Mouse (Mus musculus) intestine, embryonic 14.5 days (tissue): Measurements from ENCODE around the gene Pycard. TPM values are rescaled to one million over a fixed set of nuclear protein-coding genes. Genes with fewer than 3 reads are reported as not detected.

Experiments used
- ATAC-seq: fragments of 200-750 bp; cut with Nextera tagmentation; replicated peaks from 2 replicates; pipeline ENCODE4 v1.8.0; 2017; ENCODE audit warnings: low read depth, moderate number of reproducible peaks, moderate TSS enrichment, moderate library complexity; ENCODE audit not compliant: low FRiP score, low TSS enrichment
- DNase-seq: peaks from one replicate; pipeline ENCODE4 v3.0.0-alpha.2; 2018; ENCODE audit warnings: low spot score
- H3K27ac ChIP-seq: fragments of 300-500 bp; sonication (generic); 2 replicates; pipeline ENCODE4 v1.5.1; 2014; ENCODE audit warnings: low read depth, mild to moderate bottlenecking, control low read depth
- H3K27me3 ChIP-seq: fragments of 300-500 bp; sonication (generic); replicated peaks from 2 replicates; pipeline ENCODE4 v1.6.1; 2014; ENCODE audit warnings: low read length, control low read depth; ENCODE audit not compliant: control insufficient read depth, insufficient read depth
- H3K36me3 ChIP-seq: fragments of 300-500 bp; sonication (generic); 2 replicates; pipeline ENCODE4 v1.6.1; 2014; ENCODE audit warnings: low read length, control low read depth; ENCODE audit not compliant: control insufficient read depth, insufficient read depth
- H3K4me1 ChIP-seq: fragments of 300-500 bp; sonication (generic); replicated peaks from 2 replicates; pipeline ENCODE4 v1.6.1; 2014; ENCODE audit warnings: low read length, control low read depth, mixed read lengths; ENCODE audit not compliant: control insufficient read depth, insufficient read depth
- H3K4me2 ChIP-seq: fragments of 300-500 bp; sonication (generic); 2 replicates; pipeline ENCODE4 v1.6.1; 2014; ENCODE audit warnings: low read length
- H3K4me3 ChIP-seq: fragments of 300-500 bp; sonication (generic); 2 replicates; pipeline ENCODE4 v1.5.1; 2014; ENCODE audit warnings: low read depth, low read length, control low read depth, mixed read lengths
- H3K9ac ChIP-seq: fragments of 300-500 bp; sonication (generic); 2 replicates; pipeline ENCODE4 v1.6.1; 2014; ENCODE audit warnings: mild to moderate bottlenecking, low read length
- H3K9me3 ChIP-seq: fragments of 300-500 bp; sonication (generic); 2 replicates; pipeline ENCODE4 v1.6.1; 2016; ENCODE audit warnings: low read length, control low read depth; ENCODE audit not compliant: control insufficient read depth
- WGBS: fragments of 180-500 bp; shearing (Covaris S2); extraction: QIAGEN DNeasy Blood & Tissue Kit; methylation state at CpG from one replicate; pipeline ENCODE4 v1.1.7; 2014; 5-methylcytosine and 5-hydroxymethylcytosine counted together
- polyA plus RNA-seq: library from polyadenylated mRNA; unstranded; fragments of >200 nt; fragmentation: Nextera tagmentation; extraction: Ambion mirVana; gene quantifications from 2 replicates; pipeline ENCODE4 v1.2.1, GENCODE M21; 2014

Gene Pycard
- polyA plus RNA-seq, 1 experiment from 2014 or later, result 275 TPM

DNA sequence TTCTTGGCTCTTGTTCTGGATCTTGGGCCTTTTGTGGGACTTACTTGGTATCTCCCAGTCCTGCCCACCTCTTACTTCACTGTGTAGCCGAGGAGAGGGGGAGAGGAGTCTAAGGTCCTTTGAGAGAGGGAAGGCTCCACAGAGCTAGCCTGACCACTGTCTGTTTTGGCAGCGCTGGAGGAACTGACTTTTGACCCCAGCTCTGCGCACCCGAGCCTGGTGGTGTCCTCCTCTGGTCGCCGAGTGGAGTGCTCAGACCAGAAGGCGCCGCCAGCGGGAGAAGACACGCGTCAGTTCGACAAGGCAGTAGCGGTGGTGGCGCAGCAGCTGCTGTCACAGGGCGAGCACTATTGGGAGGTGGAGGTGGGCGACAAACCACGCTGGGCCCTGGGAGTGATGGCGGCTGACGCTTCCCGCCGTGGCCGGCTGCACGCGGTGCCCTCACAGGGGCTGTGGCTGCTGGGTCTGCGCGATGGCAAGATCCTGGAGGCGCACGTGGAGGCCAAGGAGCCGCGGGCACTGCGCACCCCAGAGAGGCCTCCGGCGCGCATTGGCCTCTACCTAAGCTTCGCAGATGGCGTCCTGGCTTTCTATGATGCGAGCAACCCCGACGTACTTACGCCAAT, 16.2 kb upstream of the Pycard start:
- Histone ChIP-seq H3K9ac (no peak overlapping the region), H3K36me3 (no peaks in the 10 kb centered on the region), H3K9me3 (no peaks in the 10 kb centered on the region), H3K4me3 (no peak overlapping the region), H3K27me3 (no peaks in the 10 kb centered on the region), H3K27ac (no peak overlapping the region), H3K4me2 (0 out of 2 replicates have a peak overlapping the region, but pooled peaks have one; percentile 14), H3K4me1 (peaks cover 6% of the 10 kb centered on the region)
- WGBS, result 50% methylated on average over 40 of the region's 40 CpGs
- ATAC-seq, result no peak
- DNase-seq, result peak; percentile 50

GRCm38 (mm10) chr7:128006193-128006592, 12.5 kb upstream of the Pycard start:
- no peaks in the 10 kb centered on the region for H3K9me3 ChIP-seq
- H3K27me3 ChIP-seq, result no peaks in the 10 kb centered on the region
- no peaks in the 10 kb centered on the region for H3K36me3 ChIP-seq
- H3K4me1 ChIP-seq, result peaks cover 17% of the 10 kb centered on the region
- ATAC-seq (no peak), DNase-seq (no peak)
- H3K4me2 ChIP-seq, result no peak overlapping the region
- H3K9ac ChIP-seq, result no peak overlapping the region
- H3K27ac ChIP-seq, result no peak overlapping the region
- WGBS, result 80% methylated on average over 7 of the region's 7 CpGs
- H3K4me3 ChIP-seq, result no peak overlapping the region

DNA sequence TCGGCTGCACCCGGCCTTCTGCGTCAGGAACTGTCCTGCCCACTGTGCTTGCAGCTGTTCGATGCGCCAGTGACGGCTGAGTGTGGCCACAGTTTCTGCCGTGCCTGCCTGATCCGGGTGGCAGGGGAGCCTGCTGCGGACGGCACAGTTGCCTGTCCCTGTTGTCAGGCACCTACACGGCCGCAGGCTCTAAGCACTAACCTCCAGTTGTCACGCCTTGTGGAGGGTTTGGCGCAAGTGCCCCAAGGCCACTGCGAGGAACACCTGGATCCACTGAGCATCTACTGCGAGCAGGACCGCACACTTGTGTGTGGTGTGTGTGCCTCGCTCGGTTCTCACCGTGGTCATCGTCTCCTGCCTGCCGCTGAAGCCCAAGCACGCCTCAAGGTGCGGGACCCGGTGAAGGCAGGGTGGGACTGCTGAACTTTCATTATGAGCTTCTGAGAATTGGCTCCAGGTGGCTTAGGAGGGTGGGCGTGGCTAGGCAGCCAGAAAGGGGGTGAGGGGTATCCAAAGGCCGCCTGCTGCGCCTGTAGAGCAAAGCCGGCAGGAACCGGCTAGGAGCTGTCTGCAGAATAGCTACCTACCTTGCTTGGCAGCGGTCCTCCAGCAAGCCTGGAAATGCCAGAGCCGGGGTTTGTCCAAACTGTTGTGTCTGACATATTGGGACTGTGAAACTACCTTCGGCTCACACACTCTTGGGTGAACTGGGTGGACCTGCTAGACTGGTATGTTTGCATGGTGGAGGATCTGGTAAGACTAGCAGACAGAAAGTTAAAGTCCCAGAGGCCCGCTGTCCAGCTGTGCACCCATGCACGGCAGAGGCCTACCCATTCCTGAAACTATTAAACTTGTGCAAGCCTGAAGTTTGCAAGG, 11.1 kb upstream of the Pycard start:
- DNase-seq (peak; percentile 72), ATAC-seq (peak; percentile 72)
- peak overlapping the region; percentile 22; the same call in 1 of the 2 replicates for H3K9ac ChIP-seq
- 21% methylated on average over 35 of the region's 35 CpGs for WGBS
- H3K36me3 ChIP-seq, result no peaks in the 10 kb centered on the region
- no peaks in the 10 kb centered on the region for H3K9me3 ChIP-seq
- H3K4me2 ChIP-seq, result peak overlapping the region; percentile 31
- peaks cover 13% of the 10 kb centered on the region for H3K4me1 ChIP-seq
- H3K27me3 ChIP-seq, result no peaks in the 10 kb centered on the region
- H3K27ac ChIP-seq, result peak overlapping the region; percentile 65
- no peak overlapping the region for H3K4me3 ChIP-seq

DNA sequence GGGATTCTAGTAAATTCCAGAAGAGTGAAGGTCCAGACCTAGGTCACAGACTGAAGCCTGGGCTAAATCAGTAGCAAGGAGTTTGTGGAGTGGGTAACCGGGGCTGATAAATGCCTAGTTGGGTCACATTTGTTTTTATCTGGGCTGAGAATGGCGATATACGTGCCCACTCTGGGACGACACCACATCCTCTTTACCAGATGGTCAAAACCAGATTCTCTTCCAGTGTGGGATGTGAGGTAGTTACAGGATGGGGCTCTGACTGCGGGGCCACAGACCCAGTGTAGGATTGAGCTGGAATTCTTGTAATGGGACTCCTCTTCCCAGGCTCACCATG, 10.5 kb upstream of the Pycard start:
- H3K9me3 ChIP-seq, result no peaks in the 10 kb centered on the region
- H3K27ac ChIP-seq, result 0 out of 2 replicates have a peak overlapping the region, but pooled peaks have one; percentile 65
- DNase-seq (no peak), ATAC-seq (no peak)
- H3K4me1 ChIP-seq, result peaks cover 13% of the 10 kb centered on the region
- no peaks in the 10 kb centered on the region for H3K27me3 ChIP-seq
- H3K4me2 ChIP-seq, result peak overlapping the region; percentile 31
- H3K9ac ChIP-seq, result no peak overlapping the region
- no peak overlapping the region for H3K4me3 ChIP-seq
- 41% methylated on average over 5 of the region's 5 CpGs for WGBS
- H3K36me3 ChIP-seq, result no peaks in the 10 kb centered on the region

GRCm38 (mm10) chr7:128003688-128004087, 10.0 kb upstream of the Pycard start, which contains the start of gene Trim72:
Gene Trim72 (plus strand): TSS chr7:128003949.
- H3K36me3 ChIP-seq, result no peaks in the 10 kb centered on the region
- no peaks in the 10 kb centered on the region for H3K9me3 ChIP-seq
- H3K27me3 ChIP-seq, result no peaks in the 10 kb centered on the region
- no peak within 1 kb of the TSS for H3K4me3 ChIP-seq
- peak within 1 kb of the TSS; percentile 65; the same call in 1 of the 2 replicates for H3K27ac ChIP-seq
- H3K4me1 ChIP-seq, result peaks cover 13% of the 10 kb centered on the region
- H3K9ac ChIP-seq, result no peak within 1 kb of the TSS
- WGBS, result 79% methylated on average over 2 of the region's 2 CpGs
- no peak for DNase-seq
- H3K4me2 ChIP-seq, result peak within 1 kb of the TSS; percentile 31
- no peak for ATAC-seq

GRCm38 (mm10) chr7:128003098-128003497, 9.4 kb upstream of the Pycard start:
- no peak overlapping the region for H3K4me2 ChIP-seq
- no peaks in the 10 kb centered on the region for H3K27me3 ChIP-seq
- no peak for ATAC-seq
- DNase-seq, result peak; percentile 41
- WGBS, result 81% methylated on average over 6 of the region's 6 CpGs
- H3K27ac ChIP-seq, result no peak overlapping the region
- no peak overlapping the region for H3K4me3 ChIP-seq
- no peak overlapping the region for H3K9ac ChIP-seq
- peaks cover 13% of the 10 kb centered on the region for H3K4me1 ChIP-seq
- H3K9me3 ChIP-seq, result no peaks in the 10 kb centered on the region
- H3K36me3 ChIP-seq, result no peaks in the 10 kb centered on the region

GRCm38 (mm10) chr7:128000068-128000950, 6.6 kb upstream of the Pycard start:
- Histone ChIP-seq H3K27me3 (no peaks in the 10 kb centered on the region), H3K36me3 (no peaks in the 10 kb centered on the region), H3K4me2 (no peak overlapping the region), H3K9me3 (no peaks in the 10 kb centered on the region), H3K9ac (no peak overlapping the region), H3K4me3 (no peak overlapping the region), H3K4me1 (peaks cover 13% of the 10 kb centered on the region), H3K27ac (no peak overlapping the region)
- DNase-seq (no peak), ATAC-seq (no peak)
- 68% methylated on average over 1 of the region's 1 CpGs for WGBS

DNA sequence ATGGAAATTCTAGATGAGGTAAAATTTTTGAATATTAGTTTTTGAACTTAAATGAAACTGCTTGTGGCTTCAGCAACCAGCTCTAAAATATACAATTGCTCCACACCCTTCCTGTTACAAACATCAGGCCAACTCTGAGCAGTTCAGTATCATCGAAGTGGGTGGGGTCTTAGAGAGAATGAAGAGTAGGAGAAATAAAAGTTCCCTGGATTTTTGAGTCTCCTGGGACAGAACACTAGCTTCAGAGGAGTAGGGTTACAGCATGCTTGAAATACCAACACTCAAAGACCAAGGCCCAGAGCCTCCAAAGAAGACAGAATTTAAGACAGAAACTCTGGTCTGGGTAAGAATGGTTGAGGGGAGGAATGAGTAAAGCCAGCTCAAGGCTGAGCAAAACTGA, 5.8 kb upstream of the Pycard start:
- Histone ChIP-seq H3K27me3 (no peaks in the 10 kb centered on the region), H3K4me3 (no peak overlapping the region), H3K27ac (no peak overlapping the region), H3K4me2 (no peak overlapping the region), H3K9me3 (no peaks in the 10 kb centered on the region), H3K4me1 (peaks cover 7% of the 10 kb centered on the region), H3K9ac (no peak overlapping the region), H3K36me3 (no peaks in the 10 kb centered on the region)
- ATAC-seq (no peak), DNase-seq (no peak)
- WGBS, result 55% methylated on average over 1 of the region's 1 CpGs
